Mouse (Mus musculus) lung, embryonic 14.5 days (tissue): ENCODE results near the gene Vmn1r45. TPM values are rescaled to one million over a fixed set of nuclear protein-coding genes. Genes with fewer than 3 reads are reported as not detected.
"Not testable (repeated sequence)": the region's sequence is repeated elsewhere in the genome, so short reads cannot be mapped to it uniquely, and the experiment has no call there.

Source experiments
- ATAC-seq: fragments of 200-750 bp; cut with Nextera tagmentation; 2 replicates; pipeline ENCODE4 v1.8.0; 2017; ENCODE audit warnings: mild to moderate bottlenecking, moderate TSS enrichment, moderate library complexity; ENCODE audit not compliant: insufficient read depth
- DNase-seq: peaks from one replicate; pipeline ENCODE4 v3.0.0-alpha.2; 2015
- H3K27ac ChIP-seq: fragments of 300-500 bp; sonication (generic); 2 replicates; pipeline ENCODE4 v1.5.1; 2014; ENCODE audit warnings: low read depth, mild to moderate bottlenecking, moderate library complexity
- H3K27me3 ChIP-seq: fragments of 300-500 bp; sonication (generic); 2 replicates; pipeline ENCODE4 v1.6.1; 2014; ENCODE audit warnings: low read length, control low read depth; ENCODE audit not compliant: insufficient read depth
- H3K36me3 ChIP-seq: fragments of 300-500 bp; sonication (generic); 2 replicates; pipeline ENCODE4 v1.6.1; 2014; ENCODE audit warnings: control low read depth; ENCODE audit not compliant: insufficient read depth
- H3K4me1 ChIP-seq: fragments of 300-500 bp; sonication (generic); 2 replicates; pipeline ENCODE4 v1.6.1; 2014; ENCODE audit warnings: antibody characterized with exemption, control low read depth; ENCODE audit not compliant: insufficient read depth
- H3K4me2 ChIP-seq: fragments of 300-500 bp; sonication (generic); 2 replicates; pipeline ENCODE4 v1.6.1; 2014; ENCODE audit warnings: mild to moderate bottlenecking
- H3K4me3 ChIP-seq: fragments of 300-500 bp; sonication (generic); 2 replicates; pipeline ENCODE4 v1.5.1; 2014; ENCODE audit warnings: low read depth, low read length
- H3K9ac ChIP-seq: fragments of 300-500 bp; sonication (generic); 2 replicates; pipeline ENCODE4 v1.6.1; 2014
- H3K9me3 ChIP-seq: fragments of 300-500 bp; sonication (generic); 2 replicates; pipeline ENCODE4 v1.6.1; 2016; ENCODE audit warnings: low read depth, low read length, control low read depth
- CTCF ChIP-seq: IDR thresholded peaks from 2 replicates; pipeline ENCODE4 v1.5.1; 2016; ENCODE audit warnings: antibody characterized with exemption, low read depth
- WGBS: fragments of 180-500 bp; shearing (Covaris S2); extraction: QIAGEN DNeasy Blood & Tissue Kit; methylation state at CpG from one replicate; pipeline ENCODE4 v1.1.7; 2014; 5-methylcytosine and 5-hydroxymethylcytosine counted together
- polyA plus RNA-seq: library from polyadenylated mRNA; unstranded; fragments of >200 nt; fragmentation: Nextera tagmentation; extraction: Ambion mirVana; gene quantifications from 2 replicates; pipeline ENCODE4 v1.2.1, GENCODE M21; 2014

Vmn1r45 gene
- not detected in 2 replicates for polyA plus RNA-seq

DNA sequence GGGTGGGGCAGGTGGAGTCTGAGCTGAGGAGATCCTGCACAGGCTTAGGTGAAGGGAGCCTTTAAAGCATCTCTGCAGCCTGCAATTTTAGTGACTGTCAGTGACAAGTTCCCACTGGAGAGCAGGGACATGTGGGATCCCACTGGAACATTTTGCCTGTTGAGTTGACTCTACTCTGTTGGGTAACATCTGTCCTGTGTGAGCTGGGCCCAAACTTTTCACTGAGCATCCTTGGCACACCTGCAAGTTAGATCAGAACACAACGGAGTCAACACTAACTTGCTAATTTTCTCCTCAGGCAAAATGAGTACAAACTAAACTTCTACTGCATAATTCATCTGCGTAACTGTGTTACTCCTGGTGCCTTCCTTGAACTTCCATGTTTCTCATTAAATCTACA is at the start of gene Vmn1r45:
Gene Vmn1r45 (minus strand): TSS at position 101 of the 400 bp plus-strand sequence.
- H3K4me1 ChIP-seq, H3K36me3 ChIP-seq, DNase-seq, H3K4me2 ChIP-seq, H3K27me3 ChIP-seq, H3K9me3 ChIP-seq, ATAC-seq, H3K9ac ChIP-seq, H3K4me3 ChIP-seq, H3K27ac ChIP-seq: not testable (repeated sequence)
- 91% methylated on average over 2 of the region's 2 CpGs for WGBS

DNA sequence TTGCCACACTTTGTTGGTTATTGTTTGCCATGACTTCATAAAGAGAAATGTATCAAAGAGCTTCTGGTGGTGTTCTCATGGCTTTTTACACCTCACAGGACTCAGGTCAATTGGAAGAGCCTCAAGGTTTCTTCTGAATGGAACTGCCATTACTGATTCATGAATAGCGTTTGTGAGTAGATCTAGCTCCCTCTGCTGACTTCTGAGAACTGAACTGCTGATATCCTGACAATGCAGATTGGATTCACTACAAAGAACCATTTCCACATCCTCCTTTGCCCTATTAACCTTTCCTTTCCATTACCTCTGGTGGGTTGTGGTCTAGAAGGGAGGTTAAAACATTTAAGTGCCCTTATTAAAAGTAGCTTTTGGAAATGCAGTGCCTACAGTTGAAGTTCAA is 45.6 kb upstream of the Vmn1r45 start:
- 32% methylated on average over 1 of the region's 1 CpGs for WGBS
- TF ChIP-seq CTCF, result no peak
- H3K27me3 ChIP-seq, result no peaks in the 10 kb centered on the region
- no peak overlapping the region for H3K27ac ChIP-seq
- no peak overlapping the region for H3K4me2 ChIP-seq
- H3K4me1 ChIP-seq, result no peaks in the 10 kb centered on the region
- ATAC-seq (no peak), DNase-seq (no peak)
- no peak overlapping the region for H3K9ac ChIP-seq
- no peaks in the 10 kb centered on the region for H3K9me3 ChIP-seq
- no peaks in the 10 kb centered on the region for H3K36me3 ChIP-seq
- H3K4me3 ChIP-seq, result no peak overlapping the region

DNA sequence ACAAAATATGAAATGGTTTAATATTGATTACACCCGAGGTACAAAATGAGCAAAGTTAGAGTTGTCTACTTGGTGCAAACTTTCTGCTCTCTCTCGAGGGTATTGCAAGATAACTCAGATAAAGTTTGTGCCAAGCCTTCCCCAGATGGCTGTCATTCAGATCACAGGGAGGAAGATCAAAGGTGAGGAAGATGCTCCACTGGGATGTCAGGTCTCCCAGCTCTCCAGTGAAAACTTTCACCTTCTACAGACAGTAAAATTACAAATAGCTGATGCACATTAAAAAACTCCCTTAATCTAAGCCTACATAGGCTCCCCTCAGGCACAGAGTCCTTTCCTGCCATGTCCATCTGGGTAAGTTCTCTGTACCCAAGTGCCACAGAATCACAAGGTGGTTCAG is 28.6 kb upstream of the Vmn1r45 start, which contains the start of gene Vmn1r46:
Gene Vmn1r46 (plus strand): TSS at position 301 of the 400 bp plus-strand sequence.
- 53% methylated on average over 2 of the region's 2 CpGs for WGBS
- TF ChIP-seq CTCF, result no peak
- no peaks in the 10 kb centered on the region for H3K36me3 ChIP-seq
- H3K4me2 ChIP-seq, result no peak within 1 kb of the TSS
- H3K9me3 ChIP-seq, result no peaks in the 10 kb centered on the region
- no peak within 1 kb of the TSS for H3K9ac ChIP-seq
- DNase-seq, result no peak
- H3K27ac ChIP-seq, result no peak within 1 kb of the TSS
- no peaks in the 10 kb centered on the region for H3K4me1 ChIP-seq
- no peak for ATAC-seq
- no peak within 1 kb of the TSS for H3K4me3 ChIP-seq
- H3K27me3 ChIP-seq, result no peaks in the 10 kb centered on the region

DNA sequence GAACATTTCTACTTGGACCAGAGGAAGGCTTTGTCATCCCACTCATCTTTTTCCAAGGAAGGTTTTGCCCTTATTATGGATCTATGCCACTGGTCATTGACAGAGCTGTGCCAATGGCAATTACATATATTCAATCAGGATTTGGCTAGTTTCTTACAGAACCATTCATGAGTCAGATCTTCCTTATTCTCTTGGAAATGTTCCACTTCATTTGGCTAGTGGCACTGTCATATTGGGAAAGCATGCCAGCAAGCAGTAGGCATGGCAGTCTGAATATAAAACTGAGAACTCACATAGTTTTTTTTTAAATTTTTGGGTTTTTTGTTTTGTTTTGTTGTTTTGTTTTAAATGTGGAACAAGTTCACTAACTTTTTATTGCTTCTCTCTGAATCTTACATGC is 25.9 kb upstream of the Vmn1r45 start:
- TF ChIP-seq CTCF, result no peak
- DNase-seq (no peak), ATAC-seq (no peak)
- Histone ChIP-seq H3K4me1 (no peaks in the 10 kb centered on the region), H3K4me3 (no peak overlapping the region), H3K4me2 (no peak overlapping the region), H3K36me3 (no peaks in the 10 kb centered on the region), H3K27ac (no peak overlapping the region), H3K9ac (no peak overlapping the region), H3K9me3 (no peaks in the 10 kb centered on the region), H3K27me3 (no peaks in the 10 kb centered on the region)

DNA sequence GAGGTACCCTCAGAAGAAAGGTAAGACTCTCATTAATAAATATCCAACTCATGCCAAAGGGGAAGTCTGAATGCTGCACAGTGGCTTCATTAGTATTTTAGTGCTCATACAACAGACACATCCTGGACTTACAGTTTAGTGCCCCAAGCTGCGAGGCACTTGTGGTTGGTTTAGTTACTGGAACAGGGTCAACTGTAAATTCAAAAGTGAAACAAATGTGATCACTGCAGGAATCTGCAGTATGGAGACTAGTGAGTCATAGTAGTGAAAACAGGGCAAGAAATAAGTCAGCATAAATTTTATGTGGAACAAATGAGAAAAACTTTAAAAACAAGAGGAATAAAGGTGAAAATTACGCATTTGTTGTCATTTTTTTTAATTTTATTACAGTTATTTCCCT is 13.2 kb upstream of the Vmn1r45 start:
- no peak overlapping the region for H3K9ac ChIP-seq
- H3K4me1 ChIP-seq, result no peaks in the 10 kb centered on the region
- no peak for TF ChIP-seq CTCF
- WGBS, result 75% methylated on average over 2 of the region's 2 CpGs
- no peaks in the 10 kb centered on the region for H3K36me3 ChIP-seq
- H3K9me3 ChIP-seq, result no peaks in the 10 kb centered on the region
- no peak overlapping the region for H3K27ac ChIP-seq
- H3K4me2 ChIP-seq, result no peak overlapping the region
- DNase-seq (no peak), ATAC-seq (no peak)
- no peaks in the 10 kb centered on the region for H3K27me3 ChIP-seq
- no peak overlapping the region for H3K4me3 ChIP-seq

DNA sequence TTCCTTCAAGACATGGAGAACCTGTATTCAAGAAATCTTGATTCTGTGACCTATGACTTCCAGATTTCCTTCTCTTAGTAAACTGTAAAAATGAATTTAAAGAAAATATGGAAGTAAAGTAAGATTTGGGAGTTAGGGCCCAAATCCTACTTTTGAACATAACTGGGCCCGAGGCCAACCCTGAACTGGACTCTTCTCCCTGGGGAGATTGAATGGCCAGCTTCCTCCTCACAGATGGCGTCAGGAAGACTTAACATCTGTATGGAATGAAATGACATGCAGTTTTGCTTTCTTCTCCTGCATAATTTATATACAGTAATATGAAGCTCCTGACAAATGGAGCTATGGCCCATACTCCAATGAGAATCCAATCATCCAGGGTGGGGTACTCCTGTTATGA is 528 bp upstream of the Vmn1r45 start:
- Histone ChIP-seq H3K4me3 (no peak overlapping the region), H3K4me1 (no peaks in the 10 kb centered on the region), H3K4me2 (no peak overlapping the region), H3K27ac (no peak overlapping the region), H3K9ac (no peak overlapping the region), H3K36me3 (no peaks in the 10 kb centered on the region), H3K9me3 (no peaks in the 10 kb centered on the region), H3K27me3 (no peaks in the 10 kb centered on the region)
- no peak for ATAC-seq
- peak; percentile 1 for DNase-seq
- WGBS, result 74% methylated on average over 2 of the region's 2 CpGs
- TF ChIP-seq CTCF, result no peak

DNA sequence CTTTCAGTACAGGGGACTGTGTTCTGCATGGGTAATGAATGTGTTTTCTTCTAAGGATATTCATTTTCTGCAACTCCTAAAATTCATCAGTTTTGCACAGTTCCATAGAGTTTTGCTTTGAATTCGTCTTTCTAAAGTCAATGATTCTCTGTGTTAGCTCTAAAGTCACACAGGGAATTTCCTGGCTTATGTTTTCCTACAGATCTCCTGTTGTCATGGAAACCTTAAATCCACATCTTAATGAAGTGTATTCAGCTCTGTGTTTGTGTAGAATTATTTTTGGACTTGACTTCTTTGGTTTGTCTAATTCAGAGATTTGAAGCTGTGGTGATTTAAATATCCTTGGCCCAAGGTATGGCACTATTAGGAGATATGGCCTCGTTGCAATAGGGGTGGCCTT is 56.6 kb downstream of the Vmn1r45 start:
- no peak for TF ChIP-seq CTCF
- Histone ChIP-seq H3K36me3 (no peaks in the 10 kb centered on the region), H3K9me3 (no peaks in the 10 kb centered on the region), H3K4me3 (no peak overlapping the region), H3K4me1 (no peaks in the 10 kb centered on the region), H3K27me3 (no peaks in the 10 kb centered on the region), H3K9ac (no peak overlapping the region), H3K4me2 (no peak overlapping the region), H3K27ac (no peak overlapping the region)
- ATAC-seq (no peak), DNase-seq (no peak)
- WGBS, result 37% methylated on average over 2 of the region's 2 CpGs

DNA sequence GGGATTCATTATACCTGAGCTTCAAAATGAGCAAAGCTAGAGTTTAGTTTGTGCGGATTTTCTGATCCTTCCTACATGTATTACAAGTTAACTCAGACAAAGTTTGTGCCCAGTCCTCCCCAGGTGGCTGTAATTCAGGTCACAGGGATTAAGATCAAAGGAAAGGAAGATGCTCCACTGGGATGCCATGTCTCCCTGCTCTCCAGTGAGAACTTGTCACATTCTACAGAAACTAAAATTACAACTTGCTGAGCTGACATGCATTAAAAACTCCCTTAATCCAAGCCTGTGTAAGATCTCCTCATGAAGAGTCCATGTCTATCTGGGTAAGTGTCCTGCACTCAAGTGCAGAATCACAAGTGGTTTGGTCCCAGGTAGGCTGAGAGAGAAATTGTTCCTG is 57.0 kb downstream of the Vmn1r45 start, which contains the start of gene Vmn1r44:
Gene Vmn1r44 (plus strand): TSS at position 301 of the 400 bp plus-strand sequence.
- H3K4me1 ChIP-seq, result no peaks in the 10 kb centered on the region
- no peak within 1 kb of the TSS for H3K27ac ChIP-seq
- WGBS, result 58% methylated on average over 1 of the region's 1 CpGs
- no peak for TF ChIP-seq CTCF
- H3K9me3 ChIP-seq, result no peaks in the 10 kb centered on the region
- no peak for ATAC-seq
- H3K9ac ChIP-seq, result no peak within 1 kb of the TSS
- H3K27me3 ChIP-seq, result no peaks in the 10 kb centered on the region
- H3K4me3 ChIP-seq, result no peak within 1 kb of the TSS
- no peak for DNase-seq
- no peak within 1 kb of the TSS for H3K4me2 ChIP-seq
- no peaks in the 10 kb centered on the region for H3K36me3 ChIP-seq

Other genes starting within 250 kb of the Vmn1r45 start
- not detected in 2 replicates for gene Vmn1r40, start 233.1 kb downstream of the Vmn1r45 start, polyA plus RNA-seq
- not detected in 2 replicates for gene Vmn1r41, start 199.8 kb downstream of the Vmn1r45 start, polyA plus RNA-seq
- gene Vmn1r42, start 64.2 kb downstream of the Vmn1r45 start, polyA plus RNA-seq, result not detected in 2 replicates
- gene Vmn1r43, start 64.2 kb downstream of the Vmn1r45 start, polyA plus RNA-seq, result not detected in 2 replicates
- not detected in 2 replicates for gene Vmn1r44, start 56.9 kb downstream of the Vmn1r45 start, polyA plus RNA-seq
- gene Vmn1r46, start 28.7 kb upstream of the Vmn1r45 start, polyA plus RNA-seq, result not detected in 2 replicates
- gene Vmn1r47, start 75.5 kb upstream of the Vmn1r45 start, polyA plus RNA-seq, result not detected in 2 replicates
- gene Vmn1r48, start 96.2 kb upstream of the Vmn1r45 start, polyA plus RNA-seq, result not detected in 2 replicates
- gene Vmn1r49, start 137.9 kb upstream of the Vmn1r45 start, polyA plus RNA-seq, result not detected in 2 replicates
- gene Vmn1r50, start 160.8 kb upstream of the Vmn1r45 start, polyA plus RNA-seq, result not detected in 2 replicates
- gene Vmn1r51, start 182.0 kb upstream of the Vmn1r45 start, polyA plus RNA-seq, result not detected in 2 replicates
- not detected in 2 replicates for gene Vmn1r52, start 234.2 kb upstream of the Vmn1r45 start, polyA plus RNA-seq